Mouse (Mus musculus) CH12.LX (cell line): ENCODE results near the gene Dlk1. TPM values are rescaled to one million over a fixed set of nuclear protein-coding genes. Genes with fewer than 3 reads are reported as not detected.

Source experiments
- DNase-seq: peaks from one replicate; pipeline ENCODE4 v3.0.0-alpha.2; 2013; ENCODE audit errors: extremely low read depth
- H3K27ac ChIP-seq: 2 replicates; pipeline ENCODE4 v1.5.1; 2012; ENCODE audit warnings: low read depth, mild to moderate bottlenecking, control low read depth, moderate library complexity; ENCODE audit not compliant: insufficient read depth
- H3K27me3 ChIP-seq: replicated peaks from 2 replicates; pipeline ENCODE3; 2012; ENCODE audit warnings: inconsistent platforms
- H3K36me3 ChIP-seq, 2 experiments: replicated peaks in 1 of 2; 2 replicates each; pipeline versions ENCODE3 to v1.6.1; 2012; ENCODE audit warnings: inconsistent platforms in 1 of 2, low read length in 1 of 2, mild to moderate bottlenecking in 1 of 2, mixed read lengths in 1 of 2, moderate library complexity in 1 of 2; ENCODE audit not compliant: control insufficient read depth in 1 of 2, insufficient read depth in 1 of 2
- H3K4me1 ChIP-seq, 2 experiments: 2 replicates each; pipeline ENCODE4 v1.6.1; 2012; ENCODE audit warnings: inconsistent platforms in 1 of 2, moderate library complexity in 1 of 2; ENCODE audit not compliant: insufficient read depth in 2 of 2, control insufficient read depth in 1 of 2
- H3K4me2 ChIP-seq: 2 replicates; pipeline ENCODE4 v1.6.1; 2012; ENCODE audit warnings: low read depth, mild to moderate bottlenecking, control low read depth; ENCODE audit not compliant: poor library complexity, insufficient read depth, severe bottlenecking
- H3K4me3 ChIP-seq, 3 experiments: fragments of 150-350 bp in 1 of 3; sonication (generic) in 1 of 3; replicated peaks in 1 of 3; 2 replicates each; pipeline versions ENCODE3 to v1.5.1; 2011 to 2012; ENCODE audit warnings: low read depth in 2 of 3, low read length in 2 of 3, mild to moderate bottlenecking in 2 of 3, moderate library complexity in 2 of 3, control low read depth in 1 of 3, improper control_type of control experiment in 1 of 3, inconsistent platforms in 1 of 3, mixed read lengths in 1 of 3; ENCODE audit not compliant: poor library complexity in 1 of 3
- H3K79me2 ChIP-seq: replicated peaks from 2 replicates; pipeline ENCODE4 v1.6.1; 2012; ENCODE audit warnings: mild to moderate bottlenecking, moderate library complexity; ENCODE audit not compliant: control insufficient read depth, poor library complexity, insufficient read depth, severe bottlenecking; ENCODE audit errors: extremely low read depth
- H3K9ac ChIP-seq: 2 replicates; pipeline ENCODE4 v1.6.1; 2012; ENCODE audit warnings: low read depth, mild to moderate bottlenecking, control low read depth, moderate library complexity; ENCODE audit not compliant: insufficient read depth
- H3K9me3 ChIP-seq: replicated peaks from 2 replicates; pipeline ENCODE3; 2012; ENCODE audit warnings: low read length, inconsistent platforms, mixed read lengths
- CHD1 ChIP-seq: IDR thresholded peaks from 2 replicates; pipeline ENCODE4 v1.6.1; 2012; ENCODE audit warnings: low read depth, low read length, improper control_type of control experiment, inconsistent platforms
- CTCF ChIP-seq, 2 experiments: IDR thresholded peaks in 1 of 2; conservative IDR thresholded peaks in 1 of 2; 2 replicates each; pipeline ENCODE4 v1.5.1; 2011 to 2012; ENCODE audit warnings: low read depth in 2 of 2, low read length in 2 of 2, improper control_type of control experiment in 1 of 2, inconsistent platforms in 1 of 2, mild to moderate bottlenecking in 1 of 2, moderate library complexity in 1 of 2
- E2F4 ChIP-seq: IDR thresholded peaks from 2 replicates; pipeline ENCODE4 v1.6.1; 2011; ENCODE audit warnings: low read depth, low read length, improper control_type of control experiment; ENCODE audit not compliant: insufficient replicate concordance
- ETS1 ChIP-seq: conservative IDR thresholded peaks from 2 replicates; pipeline ENCODE4 v1.6.1; 2012; ENCODE audit warnings: low read depth, mild to moderate bottlenecking, inconsistent platforms, low read length, improper control_type of control experiment, moderate library complexity
- GABPA ChIP-seq: IDR thresholded peaks from 2 replicates; pipeline ENCODE4 v1.6.1; 2012; ENCODE audit warnings: low read depth, low read length, improper control_type of control experiment, inconsistent platforms; ENCODE audit not compliant: insufficient replicate concordance
- HCFC1 ChIP-seq: IDR thresholded peaks from 2 replicates; pipeline ENCODE4 v1.6.1; 2012; ENCODE audit warnings: low read depth, mild to moderate bottlenecking, inconsistent platforms, low read length, improper control_type of control experiment
- JUN ChIP-seq: IDR thresholded peaks from 2 replicates; pipeline ENCODE4 v1.6.1; 2011; ENCODE audit warnings: low read depth, mild to moderate bottlenecking, low read length, improper control_type of control experiment, moderate library complexity; ENCODE audit not compliant: insufficient read depth
- JUND ChIP-seq: conservative IDR thresholded peaks from 2 replicates; pipeline ENCODE4 v1.6.1; 2011; ENCODE audit warnings: low read depth, low read length, improper control_type of control experiment
- KAT2A ChIP-seq: IDR thresholded peaks from 2 replicates; pipeline ENCODE4 v1.6.1; 2012; ENCODE audit warnings: low read length, improper control_type of control experiment, inconsistent platforms; ENCODE audit not compliant: insufficient replicate concordance
- MAFK ChIP-seq: IDR thresholded peaks from 2 replicates; pipeline ENCODE4 v1.6.1; 2011; ENCODE audit warnings: low read length, improper control_type of control experiment; ENCODE audit not compliant: insufficient replicate concordance
- MAX ChIP-seq: IDR thresholded peaks from 2 replicates; pipeline ENCODE4 v1.6.1; 2011; ENCODE audit warnings: low read length, improper control_type of control experiment
- MEF2A ChIP-seq: IDR thresholded peaks from 2 replicates; pipeline ENCODE4 v1.6.1; 2014; ENCODE audit warnings: low read depth, mild to moderate bottlenecking, inconsistent platforms, low read length, improper control_type of control experiment, borderline replicate concordance
- MYC ChIP-seq: IDR thresholded peaks from 2 replicates; pipeline ENCODE4 v1.6.1; 2011; ENCODE audit warnings: low read depth, mild to moderate bottlenecking, improper control_type of control experiment, low read length
- PAX5 ChIP-seq: IDR thresholded peaks from 2 replicates; pipeline ENCODE4 v1.6.1; 2012; ENCODE audit warnings: low read length, inconsistent platforms, mixed read lengths
- POLR2AphosphoS2 ChIP-seq: IDR thresholded peaks from 2 replicates; pipeline ENCODE4 v1.6.1; 2011; ENCODE audit warnings: low read depth, low read length, improper control_type of control experiment
- UBTF ChIP-seq: IDR thresholded peaks from 2 replicates; pipeline ENCODE4 v1.6.1; 2012; ENCODE audit warnings: low read depth, mild to moderate bottlenecking, inconsistent platforms, low read length, improper control_type of control experiment, moderate library complexity
- USF2 ChIP-seq: conservative IDR thresholded peaks from 2 replicates; pipeline ENCODE4 v1.6.1; 2011; ENCODE audit warnings: low read depth, low read length, improper control_type of control experiment
- ZC3H11A ChIP-seq: IDR thresholded peaks from 2 replicates; pipeline ENCODE4 v1.6.1; 2012; ENCODE audit warnings: low read depth, mild to moderate bottlenecking, inconsistent platforms, low read length, improper control_type of control experiment
- ZMIZ1 ChIP-seq: IDR thresholded peaks from 2 replicates; pipeline ENCODE4 v1.6.1; 2012; ENCODE audit warnings: low read depth, mild to moderate bottlenecking, inconsistent platforms, low read length, improper control_type of control experiment
- ZNF384 ChIP-seq: IDR thresholded peaks from 2 replicates; pipeline ENCODE4 v1.6.1; 2012; ENCODE audit warnings: low read depth, low read length, improper control_type of control experiment, inconsistent platforms
- dilution Hi-C: fragments of 300-500 bp; cut with MboI; formaldehyde crosslinking; loops from 2 replicates; pipeline ENCODE4 v1.14.3; 2020; ENCODE audit warnings: low sequenced_read_pairs; ENCODE audit not compliant: extremely low pct_unique_long_range_greater_than_20kb, extremely low pct_ligation_motif_present
- in situ Hi-C: fragments of 300-500 bp; cut with MboI; formaldehyde crosslinking; loops from 3 replicates; pipeline ENCODE4 v1.14.3; 2019; ENCODE audit warnings: low sequenced_read_pairs, low pct_ligation_motif_present, low pct_unique_long_range_greater_than_20kb, mixed read lengths
- polyA plus RNA-seq: library from polyadenylated mRNA; unstranded; fragments of >175 nt; gene quantifications from 2 replicates; pipeline ENCODE4 v1.2.1, GENCODE M21; 2012; ENCODE audit warnings: low read depth; ENCODE audit not compliant: insufficient read length
- total RNA-seq, 2 experiments: library from RNA; depleted of rRNA; stranded (reverse); fragments of 300-350 nt in 1 of 2; fragments of >200 nt in 1 of 2; gene quantifications; 2 replicates each; pipeline ENCODE4 v1.2.3; 2012 to 2014

Dlk1 gene
- total and polyA plus RNA-seq, 3 experiments: not detected

- no peaks in the 10 kb centered on the region for H3K27me3 ChIP-seq
- dilution Hi-C loops: no loop called here
- TF ChIP-seq POLR2AphosphoS2 (no peak), KAT2A (no peak), MEF2A (no peak), JUN (no peak), UBTF (no peak), CTCF (conservative IDR thresholded peaks at IDR 0.05 in 1 of 2, IDR thresholded peaks at IDR 0.05 in 1 of 2; ENCODE audit: low read depth in 2 of 2, low read length in 2 of 2) (no peak)
- TF ChIP-seq, all 38 proteins: peak for 0
- no peak for DNase-seq
- H3K4me1 ChIP-seq: no peaks in the 10 kb centered on the region
- H3K4me3 ChIP-seq: no peak overlapping the region
- in situ Hi-C loops: no loop called here
- H3K79me2 ChIP-seq: no peaks in the 10 kb centered on the region
- peaks cover 95% of the 10 kb centered on the region for H3K9me3 ChIP-seq
- H3K36me3 ChIP-seq: no peaks in the 10 kb centered on the region
- no peak overlapping the region for H3K9ac ChIP-seq
- no peak overlapping the region for H3K27ac ChIP-seq
- H3K4me2 ChIP-seq: no peak overlapping the region
Measured at GRCm38 (mm10) chr12:109416681-109417080, 35.9 kb upstream of the Dlk1 start.

- dilution Hi-C loops: no loop called here
- Histone ChIP-seq H3K4me2 (no peak overlapping the region), H3K27me3 (no peaks in the 10 kb centered on the region), H3K4me1 (no peaks in the 10 kb centered on the region), H3K27ac (no peak overlapping the region), H3K4me3 (no peak overlapping the region), H3K79me2 (no peaks in the 10 kb centered on the region), H3K36me3 (no peaks in the 10 kb centered on the region), H3K9ac (no peak overlapping the region), H3K9me3 (peaks cover 95% of the 10 kb centered on the region)
- in situ Hi-C loops: no loop called here
- DNase-seq: no peak
- TF ChIP-seq E2F4: no peak
- no peak for TF ChIP-seq MAX
- TF ChIP-seq PAX5: no peak
- no peak for TF ChIP-seq HCFC1
- TF ChIP-seq POLR2AphosphoS2: no peak
- no peak for TF ChIP-seq JUND
- no peak for TF ChIP-seq USF2
- no peak for TF ChIP-seq ZMIZ1
- TF ChIP-seq CHD1: no peak
- no peak for TF ChIP-seq ZNF384
- TF ChIP-seq MYC: no peak
- TF ChIP-seq ETS1: no peak
- TF ChIP-seq GABPA: no peak
- no peak for TF ChIP-seq ZC3H11A
- no peak for TF ChIP-seq MAFK
Measured at GRCm38 (mm10) chr12:109417476-109418201, 35.0 kb upstream of the Dlk1 start.
